Mouse (Mus musculus) C2C12 (cell line): Measurements from ENCODE around the gene Net1. TPM values are rescaled to one million over a fixed set of nuclear protein-coding genes. Genes with fewer than 3 reads are reported as not detected.

Source experiments
- H3K27me3 ChIP-seq: one replicate; pipeline ENCODE4 v1.6.1; 2011; ENCODE audit not compliant: control insufficient read depth, insufficient read depth, insufficient read length
- H3K36me3 ChIP-seq: one replicate; pipeline ENCODE4 v1.6.1; 2011; ENCODE audit not compliant: control insufficient read depth, insufficient read depth
- H3K4me3 ChIP-seq: one replicate; pipeline ENCODE4 v1.5.1; 2011; ENCODE audit warnings: mild to moderate bottlenecking, control low read depth; ENCODE audit not compliant: poor library complexity, insufficient read depth, severe bottlenecking
- H3K79me2 ChIP-seq: one replicate; pipeline ENCODE4 v1.6.1; 2011; ENCODE audit not compliant: control insufficient read depth, insufficient read depth
- H3K79me3 ChIP-seq: one replicate; pipeline ENCODE4 v1.6.1; 2011; ENCODE audit warnings: low read depth, control low read depth
- H3ac ChIP-seq: one replicate; pipeline ENCODE3; 2011; ENCODE audit warnings: low read depth; ENCODE audit not compliant: control insufficient read depth, insufficient read length
- CEBPB ChIP-seq: IDR thresholded peaks from one replicate; pipeline ENCODE4 v1.6.1; 2011; ENCODE audit warnings: low read depth, mild to moderate bottlenecking, control low read depth, moderate library complexity
- CTCF ChIP-seq: IDR thresholded peaks from one replicate; pipeline ENCODE4 v1.5.1; 2011; ENCODE audit not compliant: control insufficient read depth, insufficient read depth, insufficient read length
- FOSL1 ChIP-seq: IDR thresholded peaks from one replicate; pipeline ENCODE4 v1.8.0; 2011; ENCODE audit warnings: mild to moderate bottlenecking, low read length; ENCODE audit not compliant: poor library complexity, insufficient read depth, severe bottlenecking
- MAX ChIP-seq: IDR thresholded peaks from one replicate; pipeline ENCODE4 v1.6.1; 2011; ENCODE audit warnings: mild to moderate bottlenecking, control low read depth
- MYOD1 ChIP-seq: IDR thresholded peaks from one replicate; pipeline ENCODE4 v1.6.1; 2011; ENCODE audit warnings: low read depth; ENCODE audit not compliant: control insufficient read depth, insufficient read length
- MYOG ChIP-seq: IDR thresholded peaks from one replicate; pipeline ENCODE4 v1.6.1; 2011; ENCODE audit not compliant: control insufficient read depth, insufficient read length; ENCODE audit errors: extremely low read depth
- USF1 ChIP-seq: IDR thresholded peaks from one replicate; pipeline ENCODE4 v1.6.1; 2011; ENCODE audit warnings: low read depth, mild to moderate bottlenecking, control low read depth, moderate library complexity
- long read RNA-seq, 2 experiments: library from polyadenylated mRNA; unstranded; transcript quantifications; one replicate each; pipeline ENCODE4 v2.0.0; 2019 to 2020
- polyA plus RNA-seq: library from polyadenylated mRNA; unstranded; fragments of >200 nt; fragmentation: generic; extraction: Trizol; gene quantifications from one replicate; pipeline ENCODE4 v1.2.1, GENCODE M21; 2012; ENCODE audit warnings: missing spikeins

Net1 gene
- polyA plus RNA-seq, result 27.3 TPM
- long read RNA-seq, experiment 1, transcript Net1-202 (10 exons, 3,871 nt), result major isoform, 23 of 33 reads
- long read RNA-seq, experiment 1, partial matches to known transcripts, result 1 of 33 reads
- long read RNA-seq, experiment 1, other reads (novel, unspliced or antisense), result 7 of 33 reads
- long read RNA-seq, experiment 2, transcript Net1-202 (10 exons, 3,871 nt), result major isoform, 225 of 276 reads
- long read RNA-seq, experiment 2, transcript Net1-201 (12 exons, 2,680 nt), result minor isoform, 25 of 276 reads
- long read RNA-seq, experiment 2, partial matches to known transcripts, result 5 of 276 reads
- long read RNA-seq, experiment 2, other reads (novel, unspliced or antisense), result 20 of 276 reads

GRCm38 (mm10) chr13:3917571-3918311, at the start of gene Net1, which contains the start of gene Tubal3:
Net1 (minus strand) TSS chr13:3918220.
Tubal3 (plus strand) TSS chr13:3918274.
- no peaks in the 10 kb centered on the region for H3K27me3 ChIP-seq
- peak within 1 kb of the TSS; percentile 89 for H3K4me3 ChIP-seq
- H3K36me3 ChIP-seq, result peaks cover 5% of the 10 kb centered on the region
- TF ChIP-seq CTCF, result no peak
- TF ChIP-seq MAX, result no peak
- TF ChIP-seq FOSL1, result no peak
- no peak for TF ChIP-seq CEBPB
- no peak for TF ChIP-seq MYOD1
- no peak for TF ChIP-seq MYOG
- TF ChIP-seq USF1, result no peak
- peak within 1 kb of the TSS; percentile 91 for H3ac ChIP-seq
- peaks cover 38% of the 10 kb centered on the region for H3K79me2 ChIP-seq
- H3K79me3 ChIP-seq, result peaks cover 28% of the 10 kb centered on the region

- no peaks in the 10 kb centered on the region for H3K27me3 ChIP-seq
- no peak overlapping the region for H3ac ChIP-seq
- H3K4me3 ChIP-seq, result no peak overlapping the region
- H3K79me2 ChIP-seq, result no peaks in the 10 kb centered on the region
- TF ChIP-seq MAX, result no peak
- TF ChIP-seq FOSL1, result no peak
- TF ChIP-seq CTCF, result no peak
- TF ChIP-seq MYOG, result no peak
- no peak for TF ChIP-seq CEBPB
- no peak for TF ChIP-seq MYOD1
- no peak for TF ChIP-seq USF1
- H3K79me3 ChIP-seq, result no peaks in the 10 kb centered on the region
- no peaks in the 10 kb centered on the region for H3K36me3 ChIP-seq
These were observed 33.3 kb upstream of the Net1 start for GRCm38 (mm10) chr13:3951198-3951914.

- Histone ChIP-seq H3K79me2 (no peaks in the 10 kb centered on the region), H3K79me3 (no peaks in the 10 kb centered on the region), H3K4me3 (no peak overlapping the region), H3K36me3 (no peaks in the 10 kb centered on the region), H3K27me3 (peaks cover 8% of the 10 kb centered on the region), H3ac (no peak overlapping the region)
- no peak for TF ChIP-seq MYOD1
- TF ChIP-seq FOSL1, result no peak
- TF ChIP-seq MAX, result no peak
- no peak for TF ChIP-seq CEBPB
- TF ChIP-seq MYOG, result no peak
- no peak for TF ChIP-seq CTCF
- no peak for TF ChIP-seq USF1
These were observed 31.5 kb upstream of the Net1 start for GRCm38 (mm10) chr13:3949477-3949876.

GRCm38 (mm10) chr13:3947267-3947666, 29.2 kb upstream of the Net1 start:
- H3ac ChIP-seq, result no peak overlapping the region
- H3K79me3 ChIP-seq, result no peaks in the 10 kb centered on the region
- no peaks in the 10 kb centered on the region for H3K36me3 ChIP-seq
- H3K4me3 ChIP-seq, result no peak overlapping the region
- TF ChIP-seq USF1 (no peak), MYOD1 (no peak), FOSL1 (no peak), MYOG (no peak), CEBPB (no peak), MAX (no peak), CTCF (no peak)
- peaks cover 8% of the 10 kb centered on the region for H3K27me3 ChIP-seq
- H3K79me2 ChIP-seq, result no peaks in the 10 kb centered on the region

GRCm38 (mm10) chr13:3945249-3945648, 27.2 kb upstream of the Net1 start, which contains the start of gene Ucn3:
Ucn3 (minus strand) TSS chr13:3945349.
- Histone ChIP-seq H3K4me3 (no peak within 1 kb of the TSS), H3ac (no peak within 1 kb of the TSS), H3K79me3 (no peaks in the 10 kb centered on the region), H3K36me3 (no peaks in the 10 kb centered on the region), H3K79me2 (no peaks in the 10 kb centered on the region), H3K27me3 (peaks cover 16% of the 10 kb centered on the region)
- no peak for TF ChIP-seq FOSL1
- no peak for TF ChIP-seq USF1
- no peak for TF ChIP-seq CTCF
- TF ChIP-seq MAX, result no peak
- TF ChIP-seq CEBPB, result no peak
- no peak for TF ChIP-seq MYOD1
- TF ChIP-seq MYOG, result no peak
